ENCODE assay signal across 8 mouse cellular contexts in genomic region chr6:146577310-146578109, GRCm38 (mm10). TPM values are rescaled to one million over a fixed set of nuclear protein-coding genes. Genes with fewer than 3 reads are reported as not detected.
A peak's percentile ranks its signal among the peaks of the same experiment; 100 is the strongest.
DNase-seq lines count a peak whose midpoint lies in the region; ATAC-seq lines count a peak whose summit lies in the region.

TSS of gene Ints13 (minus strand) at chr6:146577835.

- no peaks in the 10 kb centered on the region for H3K27me3 ChIP-seq in hindbrain, embryonic 16.5 days (replicated peaks; ENCODE audit: control insufficient read depth, insufficient read depth, low read length)

- peak within 1 kb of the TSS; percentile 99 for H3K27ac ChIP-seq in hindbrain, embryonic 16.5 days (ENCODE audit: low read depth, low read length)
- H3K27ac ChIP-seq in macrophage, result peak within 1 kb of the TSS; percentile 91

- peak; percentile 97 for ATAC-seq in hindbrain, embryonic 16.5 days

- peak within 1 kb of the TSS; percentile 91 for H3K9ac ChIP-seq in hindbrain, embryonic 16.5 days (ENCODE audit: low read depth, low read length)

- no peaks in the 10 kb centered on the region for H3K9me3 ChIP-seq in hindbrain, embryonic 16.5 days (ENCODE audit: control insufficient read depth, low read length)

- H3K79me2 ChIP-seq in macrophage (ENCODE audit: inconsistent target), result peaks cover 79% of the 10 kb centered on the region

- H3K4me3 ChIP-seq in hindbrain, embryonic 16.5 days (ENCODE audit: low read length), result peak within 1 kb of the TSS; percentile 96
- peak within 1 kb of the TSS; percentile 91 for H3K4me3 ChIP-seq in macrophage (ENCODE audit: inconsistent target)

- peak; percentile 97 for DNase-seq in WW6 (ENCODE audit: low read depth, low spot score)
- DNase-seq in cerebellum, postnatal 4 days (ENCODE audit: low spot score in 2 of 2), result peak; percentile 91 to 96
- peak; percentile 97 for DNase-seq in gastrocnemius, adult 18-20 months (ENCODE audit: low spot score)
- peak; percentile 94 to 97 for DNase-seq in left cerebral cortex, adult 18-20 months (ENCODE audit: low spot score in 2 of 2)
- peak; percentile 98 for DNase-seq in right cerebral cortex, adult 18-20 months
- DNase-seq in urinary bladder, postnatal 10 days (ENCODE audit: low spot score), result peak; percentile 85

- H3K36me3 ChIP-seq in hindbrain, embryonic 16.5 days (ENCODE audit: control insufficient read depth, insufficient read depth, low read length), result no peaks in the 10 kb centered on the region
- H3K36me3 ChIP-seq in macrophage (ENCODE audit: inconsistent target), result no peaks in the 10 kb centered on the region

- H3K4me2 ChIP-seq in hindbrain, embryonic 16.5 days (ENCODE audit: low read length), result peak within 1 kb of the TSS; percentile 74

- WGBS in hindbrain, embryonic 16.5 days, result 0% methylated on average over 76 of the region's 77 CpGs
- under 1% methylated on average over 52 of the region's 77 CpGs for WGBS in macrophage (ENCODE audit: missing documents)

- H3K4me1 ChIP-seq in hindbrain, embryonic 16.5 days (ENCODE audit: control insufficient read depth, insufficient read depth, low read depth, low read length), result peaks cover 22% of the 10 kb centered on the region

RNA-seq across cellular contexts. Expression of gene Ints13, which starts in this region (rescaled TPM):
- 10 to 100 TPM; 10.5 to 15.9 TPM for total RNA-seq in gastrocnemius, adult 18-20 months (2021)
- polyA plus RNA-seq in hindbrain, embryonic 16.5 days (2015; fragmentation: Nextera tagmentation; extraction: Ambion mirVana), result 41.1 and 47.5 TPM in 2 replicates
- total RNA-seq in left cerebral cortex, adult 18-20 months (2021), result 10 to 100 TPM; 33.8 to 40.7 TPM
- total RNA-seq in macrophage (2018; cell fraction: chromatin; rRNA removed), result 100 to 1,000 TPM in 4 of 26 experiments, 10 to 100 TPM in 22; 34.4 to 171 (median 63.2) TPM
- total RNA-seq in macrophage (2018; cell fraction: cytosol; rRNA removed), result 10 to 100 TPM in 25 of 26 experiments, 1 to 10 TPM in 1; 10.0 to 25.4 (median 13.9) TPM
- 100 to 1,000 TPM in 2 of 26 experiments, 10 to 100 TPM in 24; 21.6 to 128 (median 56.3) TPM for total RNA-seq in macrophage (2018; cell fraction: nucleus; rRNA removed)
- polyA plus RNA-seq in macrophage (2018), result 15.9 to 48.3 TPM (median 18.5 TPM) in 3 replicates

Comparison
In these comparisons a context has a peak if more than half of its experiments do, and no peak if none do; other contexts are left out.
1. Peak in every context shown above with its lines: DNase-seq, ATAC-seq, H3K4me3 ChIP-seq and H3K27ac ChIP-seq.